Mouse (Mus musculus) T-helper 1 cell (primary cell): ENCODE results near the gene Gm47995.

Experiments
- in situ Hi-C: fragments of 300-600 bp; cut with MboI, MseI; formaldehyde crosslinking; loops from one replicate; pipeline ENCODE4 v1.15.1; 2025; ENCODE audit warnings: high pct_unique_total_duplicates

The Gm47995 gene

GRCm38 (mm10) chr1:151228320-151228989 lies 30.2 kb downstream of the Gm47995 start:
- in situ Hi-C loops, result no loop called here

DNA sequence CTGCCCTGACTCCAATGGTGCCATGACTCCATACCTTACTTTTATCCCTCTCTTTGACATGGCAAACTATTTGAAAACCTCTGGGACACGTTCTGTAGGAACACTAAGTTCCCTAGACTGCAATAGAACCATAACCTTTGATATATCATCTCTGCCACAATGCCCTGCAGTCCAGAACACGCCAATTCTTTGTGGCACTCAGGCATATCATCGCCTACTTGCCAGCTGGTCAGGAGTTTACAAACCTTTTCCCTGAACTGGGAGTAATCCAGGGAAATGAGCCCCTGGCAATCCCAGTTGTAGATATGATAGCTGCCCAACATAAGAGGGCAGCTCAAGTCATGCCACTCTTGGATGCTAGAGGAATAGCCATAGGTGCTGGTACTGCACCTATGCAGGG lies 34.1 kb downstream of the Gm47995 start:
- in situ Hi-C loops, result no loop called here

GRCm38 (mm10) chr1:151233756-151234155 lies 35.5 kb downstream of the Gm47995 start:
- in situ Hi-C loops, result no loop called here

- in situ Hi-C loops, result no loop called here
These were observed 37.3 kb downstream of the Gm47995 start for GRCm38 (mm10) chr1:151235574-151235973.

GRCm38 (mm10) chr1:151236141-151236930 lies 38.1 kb downstream of the Gm47995 start:
- in situ Hi-C loops, result no loop called here

DNA sequence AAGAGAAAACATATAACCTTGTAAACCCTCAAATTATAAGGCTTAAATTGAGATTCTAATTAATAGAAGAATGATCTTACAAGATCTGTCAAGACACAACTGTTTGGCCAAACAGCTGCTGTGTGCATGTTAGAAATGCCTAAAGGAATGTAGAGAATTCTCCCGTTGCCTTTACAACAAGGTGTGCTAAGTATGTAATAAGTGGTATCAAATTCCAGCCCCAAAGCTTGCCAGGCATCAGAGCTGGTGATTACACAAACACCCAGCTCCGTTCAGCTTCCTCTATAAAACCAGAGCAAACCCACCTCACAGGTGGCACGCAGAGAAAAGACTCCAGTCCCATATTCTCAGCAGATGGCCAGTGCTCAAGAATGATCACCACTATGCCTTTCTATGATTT lies 39.5 kb downstream of the Gm47995 start:
- in situ Hi-C loops, result no loop called here

- in situ Hi-C loops, result no loop called here
These were observed 45.1 kb downstream of the Gm47995 start for GRCm38 (mm10) chr1:151243332-151243731.

DNA sequence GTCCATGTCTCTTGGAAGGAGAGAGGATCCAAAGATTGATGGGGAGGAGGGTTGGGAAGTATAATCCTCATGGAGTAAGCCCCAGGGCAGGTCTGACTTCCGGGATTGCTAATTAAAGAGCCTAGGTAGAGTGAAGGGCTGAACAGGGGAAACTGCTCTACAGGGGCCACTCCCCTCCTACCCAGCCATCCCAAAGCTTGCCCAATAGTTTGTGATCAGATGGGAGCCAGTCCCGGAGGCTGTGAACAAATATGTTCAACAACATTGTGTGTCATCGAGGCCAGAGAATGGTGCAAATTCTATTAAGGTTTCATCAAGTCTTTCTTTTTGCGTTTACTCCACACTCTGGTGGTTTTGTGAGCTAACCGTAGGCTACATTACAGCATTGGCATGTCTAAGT lies 45.8 kb downstream of the Gm47995 start:
- in situ Hi-C loops, result no loop called here

GRCm38 (mm10) chr1:151244761-151245160 lies 46.5 kb downstream of the Gm47995 start:
- in situ Hi-C loops, result no loop called here

GRCm38 (mm10) chr1:151245165-151245564 lies 46.9 kb downstream of the Gm47995 start:
- in situ Hi-C loops, result no loop called here

- in situ Hi-C loops, result no loop called here
These were observed 47.6 kb downstream of the Gm47995 start for GRCm38 (mm10) chr1:151245846-151246245.
